Mouse (Mus musculus): ENCODE data around the gene Mgat2.

The Mgat2 gene

DNA sequence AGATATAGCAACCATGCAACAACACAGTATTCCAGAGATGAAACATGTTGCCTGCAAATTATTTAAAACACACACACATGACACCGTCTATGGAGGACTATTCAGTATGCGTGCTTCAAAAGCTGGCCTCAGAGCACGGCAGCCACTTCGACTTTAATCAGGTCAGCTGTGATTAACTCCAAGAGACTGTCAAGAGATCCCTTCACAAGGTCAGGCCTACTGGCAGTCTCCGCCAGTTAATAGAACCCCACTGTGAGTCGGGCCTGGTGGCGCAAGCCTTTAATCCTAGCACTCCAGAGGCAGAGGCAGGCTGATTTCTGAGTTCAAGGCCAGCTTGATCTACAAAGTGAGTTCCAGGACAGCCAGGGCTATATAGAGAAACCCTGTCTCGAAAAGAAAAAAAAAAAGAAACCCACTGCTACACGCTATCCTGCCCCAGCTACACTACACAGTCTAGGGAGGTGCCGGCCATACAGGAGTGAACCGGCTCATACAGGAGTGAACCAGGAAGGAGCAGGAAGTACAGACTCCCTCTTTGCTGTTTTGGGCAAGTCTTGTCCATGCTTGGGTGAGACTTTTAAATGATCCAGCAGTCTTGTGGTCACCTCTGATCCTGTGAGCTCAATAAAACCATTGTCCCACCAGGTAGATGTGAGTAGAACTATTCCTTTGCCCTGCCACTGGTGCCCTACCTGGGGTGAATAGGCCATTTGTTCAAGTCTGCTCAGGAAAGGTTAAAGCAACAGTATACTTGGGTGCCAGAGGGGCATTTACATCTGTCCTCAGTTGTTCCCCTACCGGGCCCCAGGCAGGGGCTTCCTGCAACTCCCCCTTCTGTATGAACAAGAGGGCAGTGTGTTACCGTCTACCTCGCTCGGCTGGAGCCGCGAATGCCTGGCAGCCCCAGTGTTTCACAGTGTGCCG, 26.4 kb downstream of the Mgat2 start:
- in situ Hi-C loops (cut with MboI), result no loop called here

- in situ Hi-C loops (cut with MboI), result no loop called here
These were observed 27.1 kb downstream of the Mgat2 start for GRCm38 (mm10) chr12:69211057-69211456.

DNA sequence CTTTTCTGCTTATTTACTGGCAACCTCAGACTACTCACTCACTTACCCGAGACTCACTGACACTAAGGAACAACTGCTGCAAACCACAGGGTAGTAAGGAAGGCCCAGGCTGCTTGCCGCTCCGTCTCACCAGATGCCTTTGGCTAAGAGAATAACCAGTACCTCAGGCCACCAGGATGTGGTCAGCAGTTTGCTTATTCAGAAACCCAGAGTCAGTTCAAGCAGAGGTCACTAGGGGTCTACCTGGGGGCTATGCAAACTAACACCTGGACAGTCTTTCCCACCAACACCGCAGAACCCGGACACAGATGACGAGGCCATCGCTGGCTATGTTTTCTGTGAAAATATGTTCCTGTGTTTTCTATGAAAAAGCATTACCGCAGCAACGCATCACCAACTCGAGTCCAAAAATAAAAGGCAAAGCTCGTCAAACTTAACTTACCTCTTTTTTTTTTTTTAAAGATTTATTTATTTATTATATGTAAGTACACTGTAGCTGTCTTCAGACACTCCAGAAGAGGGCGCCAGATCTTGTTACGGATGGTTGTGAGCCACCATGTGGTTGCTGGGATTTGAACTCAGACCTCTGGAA, 29.3 kb downstream of the Mgat2 start:
- in situ Hi-C loops (cut with MboI), result no loop called here

- in situ Hi-C loops (cut with MboI), result no loop called here
These were observed 30.4 kb downstream of the Mgat2 start for GRCm38 (mm10) chr12:69214393-69214792.

DNA sequence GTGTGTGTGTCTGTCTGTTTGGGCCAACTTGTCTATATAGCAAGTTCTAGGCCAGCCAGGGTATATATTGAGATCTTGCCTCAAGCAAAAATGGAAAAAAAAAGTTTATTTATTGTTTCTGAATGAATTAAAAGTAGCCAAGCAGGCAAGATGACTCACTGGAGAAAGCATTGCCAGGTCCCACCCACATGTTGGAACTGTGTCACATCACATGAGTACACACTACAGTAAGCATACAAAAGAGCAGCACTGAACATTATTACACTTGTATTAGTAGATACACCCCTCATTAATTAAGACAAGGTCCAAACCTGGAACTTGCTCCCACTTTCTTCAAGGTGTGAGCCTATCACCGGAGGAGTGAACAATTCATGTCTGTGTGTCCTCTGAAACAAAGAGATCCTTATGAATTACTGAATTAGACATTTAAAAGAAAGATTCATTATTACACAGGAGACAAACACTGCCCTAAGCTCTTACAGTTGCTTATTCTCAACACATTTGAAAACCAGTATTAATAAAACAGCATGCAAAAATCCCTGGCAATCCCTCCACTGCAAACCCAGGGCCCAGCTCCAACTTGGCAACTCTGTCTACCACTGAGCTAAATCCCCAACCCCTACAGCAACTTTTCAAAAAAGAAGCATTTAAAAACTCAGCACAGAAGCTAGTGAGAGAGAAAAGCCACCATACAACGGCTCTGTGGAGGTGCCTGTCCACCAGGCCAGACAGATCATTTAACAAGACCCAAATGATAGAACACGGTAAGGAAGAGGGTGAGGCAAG, 31.2 kb downstream of the Mgat2 start:
- in situ Hi-C loops (cut with MboI), result no loop called here

- in situ Hi-C loops (cut with MboI), result no loop called here
These were observed 32.6 kb downstream of the Mgat2 start for GRCm38 (mm10) chr12:69216587-69216986.

DNA sequence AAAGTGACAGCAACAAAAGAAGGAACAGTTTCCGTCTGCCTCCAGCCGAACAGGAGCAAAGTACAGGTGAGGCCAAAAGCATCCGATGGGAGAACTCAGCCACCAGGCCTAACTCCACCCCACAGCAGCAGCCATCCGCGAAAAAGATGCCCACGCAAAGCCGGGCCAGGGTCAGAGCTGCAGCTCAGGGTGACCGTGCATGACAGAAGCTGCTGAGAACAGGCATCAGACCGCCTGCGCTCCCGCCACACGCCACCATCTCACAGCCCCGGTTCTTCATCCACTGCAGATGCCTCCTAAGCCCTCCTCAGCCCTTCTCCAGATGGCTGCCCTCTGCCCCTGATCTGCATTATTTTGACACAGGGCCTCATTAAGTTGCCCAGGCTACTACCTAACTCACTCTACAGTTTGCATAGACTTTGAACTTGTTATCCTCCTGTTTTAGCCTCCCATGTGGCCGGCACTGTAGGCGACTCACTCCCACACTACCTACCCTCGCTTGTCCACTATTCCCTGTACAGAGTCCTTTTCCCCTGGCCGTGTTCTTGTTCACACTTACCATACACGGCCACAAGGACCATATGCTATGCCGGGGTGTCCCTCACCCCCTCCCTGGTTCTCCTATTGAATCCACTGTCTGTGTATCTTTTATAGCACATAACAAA, 36.8 kb downstream of the Mgat2 start:
- in situ Hi-C loops (cut with MboI), result no loop called here

GRCm38 (mm10) chr12:69227776-69228466, 44.0 kb downstream of the Mgat2 start, which contains the start of gene Pole2:
Gene Pole2, minus strand, starts transcription at chr12:69228195.
- in situ Hi-C loops (cut with MboI), result no loop called here

DNA sequence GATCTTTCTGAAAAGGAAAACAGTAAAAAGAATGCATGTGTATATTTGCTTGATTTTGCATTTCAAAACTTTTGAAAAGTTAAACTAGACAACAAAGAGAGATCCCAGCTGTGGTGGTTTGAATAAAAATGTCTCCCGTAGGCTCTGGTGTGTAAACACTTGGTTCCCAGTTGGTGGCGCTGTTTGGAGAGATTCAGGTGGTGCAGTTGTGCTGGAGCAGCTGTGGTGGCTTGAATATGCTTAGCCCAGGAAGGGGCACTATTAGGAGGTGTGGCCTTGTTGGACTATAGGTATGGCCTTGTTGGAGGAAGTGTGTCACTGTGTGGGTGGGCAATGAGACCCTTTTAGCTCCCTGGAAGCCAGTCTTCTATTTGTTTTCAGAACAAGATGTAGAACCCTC, 45.3 kb downstream of the Mgat2 start:
- in situ Hi-C loops (cut with MboI), result no loop called here

DNA sequence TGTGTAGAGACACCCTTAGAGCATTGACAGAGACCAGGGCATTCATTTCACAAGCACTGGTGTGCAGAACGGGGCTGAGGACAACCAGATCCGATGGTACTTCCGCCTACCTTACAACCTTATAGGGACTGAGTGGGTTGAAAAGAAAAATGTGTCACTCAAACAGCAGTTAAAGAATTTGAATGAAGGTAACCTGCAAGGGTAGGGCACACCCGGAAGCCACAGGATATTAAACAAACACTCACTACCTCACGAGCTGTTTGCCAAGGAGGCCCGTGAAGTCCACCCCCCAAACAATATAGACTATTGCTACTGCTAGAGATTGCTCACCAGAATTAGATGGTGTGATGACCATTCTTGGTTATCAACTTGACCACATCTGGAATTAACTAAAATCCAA, 51.8 kb downstream of the Mgat2 start:
- in situ Hi-C loops (cut with MboI), result no loop called here

Data from mature B cell (primary cell).